Mouse (Mus musculus) ES-CJ7 (cell line): ENCODE results near the gene Fyb.

Source experiments
- DNase-seq: peaks from one replicate; pipeline ENCODE4 v3.0.0; 2011; ENCODE audit warnings: low read depth, low spot score

The Fyb gene

GRCm38 (mm10) chr15:6658081-6658480 lies 135.4 kb downstream of the Fyb start:
- DNase-seq: no peak

GRCm38 (mm10) chr15:6661951-6662350 lies 139.3 kb downstream of the Fyb start:
- DNase-seq: peak; percentile 24

GRCm38 (mm10) chr15:6663991-6664390 lies 141.3 kb downstream of the Fyb start:
- DNase-seq: peak; percentile 70

- DNase-seq: no peak
These were observed 143.4 kb downstream of the Fyb start for GRCm38 (mm10) chr15:6666072-6666471.

GRCm38 (mm10) chr15:6668793-6669437 lies 146.3 kb downstream of the Fyb start:
- peak; percentile 29 for DNase-seq

GRCm38 (mm10) chr15:6678479-6678878 lies 155.8 kb downstream of the Fyb start:
- no peak for DNase-seq

GRCm38 (mm10) chr15:6702164-6702563 lies 179.5 kb downstream of the Fyb start:
- DNase-seq: no peak

- DNase-seq: no peak
These were observed 182.8 kb downstream of the Fyb start for GRCm38 (mm10) chr15:6705351-6705901.

GRCm38 (mm10) chr15:6707551-6707935 lies 184.9 kb downstream of the Fyb start:
- DNase-seq: peak; percentile 69

- DNase-seq: peak; percentile 70
These were observed 185.4 kb downstream of the Fyb start, which contains the start of gene Rictor for GRCm38 (mm10) chr15:6707936-6708525. Gene Rictor (plus strand): TSS chr15:6708379.

- peak; percentile 26 for DNase-seq
These were observed 186.1 kb downstream of the Fyb start for GRCm38 (mm10) chr15:6708526-6709441.

- DNase-seq: no peak
These were observed 187.0 kb downstream of the Fyb start for GRCm38 (mm10) chr15:6709618-6710017.

- no peak for DNase-seq
These were observed 187.7 kb downstream of the Fyb start for GRCm38 (mm10) chr15:6710341-6710740.

GRCm38 (mm10) chr15:6711226-6711625 lies 188.6 kb downstream of the Fyb start:
- no peak for DNase-seq
